Mouse (Mus musculus): ENCODE results near the gene Pten. TPM values are rescaled to one million over a fixed set of nuclear protein-coding genes. Genes with fewer than 3 reads are reported as not detected.
A peak's percentile ranks its signal among the peaks of the same experiment; 100 is the strongest.

The Pten gene
- polyA plus RNA-seq, 1 experiment from 2014 or later = 10.9 TPM

- 23% methylated on average over 7 of the region's 7 CpGs for WGBS
- no peaks in the 10 kb centered on the region for H3K27me3 ChIP-seq
- H3K36me3 ChIP-seq (ENCODE audit: poor library complexity, severe bottlenecking) = no peaks in the 10 kb centered on the region
- no peak overlapping the region for H3K9ac ChIP-seq
- no peak overlapping the region for H3K27ac ChIP-seq
- H3K4me1 ChIP-seq = peaks cover 7% of the 10 kb centered on the region; the same call in 1 of the 2 replicates
- no peaks in the 10 kb centered on the region for H3K9me3 ChIP-seq (replicated peaks)
- H3K4me2 ChIP-seq = no peak overlapping the region
- 0 out of 2 replicates have a peak, but pooled peaks have one; percentile 50 for ATAC-seq
- no peak overlapping the region for H3K4me3 ChIP-seq
Measured at GRCm38 (mm10) chr19:32873904-32874637, 116.8 kb downstream of the Pten start.

Other genes starting within 250 kb of the Pten start
- gene Papss2, start 161.7 kb upstream of the Pten start, polyA plus RNA-seq (2015; fragmentation: Nextera tagmentation; extraction: Ambion mirVana) = 0.37 and 0.53 TPM in 2 replicates
- 102 and 112 TPM in 2 replicates for gene Atad1, start 17.7 kb upstream of the Pten start, polyA plus RNA-seq (2015; fragmentation: Nextera tagmentation; extraction: Ambion mirVana)

Data from forebrain, embryonic 13.5 days (tissue).